Mouse (Mus musculus): ENCODE measurements around the gene Sept1. TPM values are rescaled to one million over a fixed set of nuclear protein-coding genes. Genes with fewer than 3 reads are reported as not detected.

The Sept1 gene
- total RNA-seq, 2 experiments from 2014 or later = 31.2 to 36.2 TPM

Other genes with a start within 250 kb of the Sept1 start
- gene Mvp, start 218.5 kb downstream of the Sept1 start, total RNA-seq (2015) = 5.6 and 6.0 TPM in 2 replicates
- 48.1 and 50.6 TPM in 2 replicates for gene Mvp, start 218.5 kb downstream of the Sept1 start, total RNA-seq (2017)
- 0.54 and 1.6 TPM in 2 replicates for gene Pagr1b, start 216.6 kb downstream of the Sept1 start, total RNA-seq (2015)
- not detected in 2 replicates for gene Pagr1b, start 216.6 kb downstream of the Sept1 start, total RNA-seq (2017)
- gene Pagr1a, start 215.8 kb downstream of the Sept1 start, total RNA-seq (2015) = 40.7 and 62.5 TPM in 2 replicates
- 25.5 and 67.0 TPM in 2 replicates for gene Pagr1a, start 215.8 kb downstream of the Sept1 start, total RNA-seq (2017)
- 15.4 TPM in 1 of 2 replicates, not detected in the other for gene Gm42742, start 212.0 kb downstream of the Sept1 start, total RNA-seq (2015)
- 45.4 TPM in 1 of 2 replicates, not detected in the other for gene Gm42742, start 212.0 kb downstream of the Sept1 start, total RNA-seq (2017)
- 0.20 and 1.8 TPM in 2 replicates for gene Prrt2, start 211.9 kb downstream of the Sept1 start, total RNA-seq (2015)
- gene Prrt2, start 211.9 kb downstream of the Sept1 start, total RNA-seq (2017) = 2.4 and 3.0 TPM in 2 replicates
- 79.8 and 80.9 TPM in 2 replicates for gene Maz, start 206.1 kb downstream of the Sept1 start, total RNA-seq (2015)
- gene Maz, start 206.1 kb downstream of the Sept1 start, total RNA-seq (2017) = 44.4 and 45.1 TPM in 2 replicates
- gene Kif22, start 190.7 kb downstream of the Sept1 start, total RNA-seq (2015) = 107 and 108 TPM in 2 replicates
- gene Kif22, start 190.7 kb downstream of the Sept1 start, total RNA-seq (2017) = 85.9 and 105 TPM in 2 replicates
- gene Zg16, start 145.8 kb downstream of the Sept1 start, total RNA-seq (2015) = 0.96 TPM in 1 of 2 replicates, not detected in the other
- gene Zg16, start 145.8 kb downstream of the Sept1 start, total RNA-seq (2017) = not detected in 2 replicates
- 65.9 and 71.1 TPM in 2 replicates for gene AI467606, start 141.8 kb downstream of the Sept1 start, total RNA-seq (2015)
- gene AI467606, start 141.8 kb downstream of the Sept1 start, total RNA-seq (2017) = 46.6 and 49.2 TPM in 2 replicates
- 2.0 and 3.3 TPM in 2 replicates for gene Qprt, start 110.9 kb downstream of the Sept1 start, total RNA-seq (2015)
- gene Qprt, start 110.9 kb downstream of the Sept1 start, total RNA-seq (2017) = 1.1 and 2.8 TPM in 2 replicates
- 74.6 and 82.8 TPM in 2 replicates for gene Spn, start 95.3 kb downstream of the Sept1 start, total RNA-seq (2015)
- 241 and 246 TPM in 2 replicates for gene Spn, start 95.3 kb downstream of the Sept1 start, total RNA-seq (2017)
- gene Cd2bp2, start 37.1 kb downstream of the Sept1 start, total RNA-seq (2015) = 16.1 and 19.0 TPM in 2 replicates
- 51.8 and 57.5 TPM in 2 replicates for gene Cd2bp2, start 37.1 kb downstream of the Sept1 start, total RNA-seq (2017)
- 27.0 and 27.4 TPM in 2 replicates for gene Tbc1d10b, start 24.7 kb downstream of the Sept1 start, total RNA-seq (2015)
- gene Tbc1d10b, start 24.7 kb downstream of the Sept1 start, total RNA-seq (2017) = 59.8 and 74.2 TPM in 2 replicates
- 5.0 and 6.0 TPM in 2 replicates for gene Mylpf, start 24.2 kb downstream of the Sept1 start, total RNA-seq (2015)
- 2.3 and 3.3 TPM in 2 replicates for gene Mylpf, start 24.2 kb downstream of the Sept1 start, total RNA-seq (2017)
- 2.9 and 3.1 TPM in 2 replicates for gene Zfp553, start 69 bp downstream of the Sept1 start, total RNA-seq (2015)
- gene Zfp553, start 69 bp downstream of the Sept1 start, total RNA-seq (2017) = 5.9 and 9.7 TPM in 2 replicates
- gene Zfp771, start 11.1 kb upstream of the Sept1 start, total RNA-seq (2015) = 0.96 and 1.8 TPM in 2 replicates
- 0.28 and 0.73 TPM in 2 replicates for gene Zfp771, start 11.1 kb upstream of the Sept1 start, total RNA-seq (2017)
- gene Dctpp1, start 27.6 kb upstream of the Sept1 start, total RNA-seq (2015) = 32.1 and 45.3 TPM in 2 replicates
- gene Dctpp1, start 27.6 kb upstream of the Sept1 start, total RNA-seq (2017) = 23.3 and 31.0 TPM in 2 replicates
- gene Sephs2, start 40.9 kb upstream of the Sept1 start, total RNA-seq (2015) = 55.5 and 61.6 TPM in 2 replicates
- 130 and 138 TPM in 2 replicates for gene Sephs2, start 40.9 kb upstream of the Sept1 start, total RNA-seq (2017)
- 117 and 130 TPM in 2 replicates for gene Itgal, start 63.1 kb upstream of the Sept1 start, total RNA-seq (2015)
- gene Itgal, start 63.1 kb upstream of the Sept1 start, total RNA-seq (2017) = 59.4 and 72.4 TPM in 2 replicates
- 2.0 and 2.4 TPM in 2 replicates for gene Zfp768, start 112.5 kb upstream of the Sept1 start, total RNA-seq (2015)
- 3.9 and 4.6 TPM in 2 replicates for gene Zfp768, start 112.5 kb upstream of the Sept1 start, total RNA-seq (2017)
- 3.2 and 6.1 TPM in 2 replicates for gene Zfp747, start 142.9 kb upstream of the Sept1 start, total RNA-seq (2015)
- gene Zfp747, start 142.9 kb upstream of the Sept1 start, total RNA-seq (2017) = 7.6 and 17.8 TPM in 2 replicates
- gene 9130019O22Rik, start 154.0 kb upstream of the Sept1 start, total RNA-seq (2015) = 1.8 TPM in 2 replicates
- 5.0 TPM in 2 replicates for gene 9130019O22Rik, start 154.0 kb upstream of the Sept1 start, total RNA-seq (2017)
- gene E430018J23Rik, start 160.5 kb upstream of the Sept1 start, total RNA-seq (2015) = 0.36 and 0.40 TPM in 2 replicates
- gene E430018J23Rik, start 160.5 kb upstream of the Sept1 start, total RNA-seq (2017) = 1.7 and 2.8 TPM in 2 replicates
- 8.5 and 10.5 TPM in 2 replicates for gene Zfp764, start 173.7 kb upstream of the Sept1 start, total RNA-seq (2015)
- 9.1 and 9.5 TPM in 2 replicates for gene Zfp764, start 173.7 kb upstream of the Sept1 start, total RNA-seq (2017)
- gene Zfp688, start 188.9 kb upstream of the Sept1 start, total RNA-seq (2015) = 17.1 and 17.3 TPM in 2 replicates
- 7.9 and 14.0 TPM in 2 replicates for gene Zfp688, start 188.9 kb upstream of the Sept1 start, total RNA-seq (2017)
- 1.2 and 1.6 TPM in 2 replicates for gene Zfp689, start 216.0 kb upstream of the Sept1 start, total RNA-seq (2015)
- gene Zfp689, start 216.0 kb upstream of the Sept1 start, total RNA-seq (2017) = 1.4 and 1.8 TPM in 2 replicates
- 113 and 114 TPM in 2 replicates for gene Prr14, start 226.5 kb upstream of the Sept1 start, total RNA-seq (2015)
- 37.0 and 46.2 TPM in 2 replicates for gene Prr14, start 226.5 kb upstream of the Sept1 start, total RNA-seq (2017)
- 115 and 138 TPM in 2 replicates for gene Fbrs, start 246.1 kb upstream of the Sept1 start, total RNA-seq (2015)
- 28.1 and 38.1 TPM in 2 replicates for gene Fbrs, start 246.1 kb upstream of the Sept1 start, total RNA-seq (2017)

Measured in megakaryocyte, adult 5-6 weeks (primary cell).